Mouse (Mus musculus) heart, postnatal 25 days (tissue): ENCODE data around the gene Tab2. TPM values are rescaled to one million over a fixed set of nuclear protein-coding genes. Genes with fewer than 3 reads are reported as not detected.

Experiments
- total RNA-seq, 2 experiments: library from RNA; stranded (reverse); gene quantifications; 2 replicates each; pipeline ENCODE4 v1.2.3; 2021

Gene Tab2
- total RNA-seq, 2 experiments from 2014 or later = 41.7 to 46.6 TPM

Other genes with a start within 250 kb of the Tab2 start
- gene Katna1, start 230.2 kb downstream of the Tab2 start, total RNA-seq = 10 to 100 TPM; 12.6 to 14.3 TPM
- 100 to 1,000 TPM; 111 to 113 TPM for gene Ginm1, start 163.4 kb downstream of the Tab2 start, total RNA-seq
- gene Ppil4, start 163.3 kb downstream of the Tab2 start, total RNA-seq = 10 to 100 TPM; 14.7 to 15.2 TPM
- gene Zc3h12d, start 123.8 kb downstream of the Tab2 start, total RNA-seq = under 1 TPM; 0.18 to 0.25 TPM